Mouse (Mus musculus) thymus, postnatal 25 days (tissue): ENCODE data around the gene C87436.
"Not testable (repeated sequence)": the region's sequence is repeated elsewhere in the genome, so short reads cannot be mapped to it uniquely, and the experiment has no call there.

Experiments used
- DNase-seq: peaks from one replicate; pipeline ENCODE4 v3.0.0; 2022

The C87436 gene

GRCm38 (mm10) chr6:86487358-86488148 is 49.4 kb downstream of the C87436 start:
- DNase-seq = peak; percentile 87

DNA sequence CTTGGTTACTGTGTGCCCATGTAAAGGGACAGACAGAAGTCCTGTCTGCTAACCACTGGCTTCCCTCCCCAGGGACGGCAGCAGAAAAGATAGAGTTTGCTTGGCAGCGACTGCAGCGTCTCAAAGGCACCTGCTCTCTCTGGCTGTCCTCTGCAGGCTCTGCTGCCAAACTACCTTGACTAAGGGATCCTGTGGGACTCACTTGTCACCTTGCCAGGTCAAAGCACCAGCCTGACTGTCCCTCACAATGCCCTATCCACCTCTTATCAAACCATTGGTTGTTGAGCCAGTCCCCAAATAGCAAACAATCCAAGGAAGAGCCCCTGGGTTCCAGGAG is 49.9 kb downstream of the C87436 start:
- DNase-seq = no peak

DNA sequence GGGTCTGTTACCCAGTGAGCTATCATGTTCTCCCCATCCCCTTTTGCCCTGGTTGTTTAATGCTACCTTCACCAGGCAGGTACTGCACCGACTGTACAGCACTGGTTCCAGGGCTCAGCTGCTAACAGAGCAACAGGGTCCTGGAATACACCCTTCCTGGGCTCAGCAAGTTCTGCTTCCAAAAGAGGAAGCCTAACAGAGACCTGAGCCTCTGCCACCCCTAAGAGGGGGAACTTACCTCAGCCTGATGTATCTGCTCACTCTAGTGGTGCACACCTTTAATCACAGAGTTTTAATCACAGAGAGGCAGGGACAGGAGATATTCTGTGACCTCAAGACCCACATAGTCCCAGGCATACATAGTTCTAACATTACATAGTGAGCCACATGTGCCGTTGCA is 51.8 kb downstream of the C87436 start:
- DNase-seq = no peak

GRCm38 (mm10) chr6:86490413-86490812 is 52.2 kb downstream of the C87436 start:
- not testable (repeated sequence) for DNase-seq

DNA sequence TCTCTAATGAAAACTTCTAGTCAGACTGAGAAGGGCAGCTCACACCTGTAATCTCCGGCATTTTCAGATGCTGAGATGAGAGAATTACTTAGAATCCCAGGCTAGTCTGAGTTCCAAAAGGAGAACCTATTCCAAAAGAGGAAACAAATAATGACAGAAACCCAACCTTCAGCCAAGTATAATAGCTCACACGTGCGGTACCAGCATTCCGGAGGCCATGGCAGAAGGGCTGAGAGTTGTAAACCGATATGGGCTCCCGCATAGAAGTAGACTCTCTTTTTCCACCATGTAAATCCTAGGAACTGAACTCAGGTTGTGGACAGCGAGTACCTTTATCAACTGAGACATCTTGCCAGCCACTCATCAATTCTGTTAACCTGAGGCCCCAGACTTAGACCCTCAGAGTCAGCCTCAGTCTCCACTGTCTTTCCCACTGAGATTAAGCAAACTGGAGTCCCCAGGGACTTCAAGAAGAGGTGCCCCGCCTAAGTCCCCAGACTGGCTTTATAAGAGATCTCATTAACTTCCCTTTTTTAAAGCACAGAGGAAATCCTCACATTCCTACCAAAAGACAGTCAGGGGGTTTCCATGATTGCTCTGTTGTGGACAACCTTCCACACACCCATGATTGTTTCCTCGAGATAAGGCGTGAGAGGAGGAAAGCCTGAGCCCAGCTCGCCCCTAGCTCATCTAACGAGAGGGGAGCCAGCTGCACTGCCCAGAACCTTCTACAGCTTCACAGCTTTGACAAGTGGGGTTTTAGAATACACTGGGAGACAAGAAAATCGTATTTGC is 55.5 kb downstream of the C87436 start:
- no peak for DNase-seq

DNA sequence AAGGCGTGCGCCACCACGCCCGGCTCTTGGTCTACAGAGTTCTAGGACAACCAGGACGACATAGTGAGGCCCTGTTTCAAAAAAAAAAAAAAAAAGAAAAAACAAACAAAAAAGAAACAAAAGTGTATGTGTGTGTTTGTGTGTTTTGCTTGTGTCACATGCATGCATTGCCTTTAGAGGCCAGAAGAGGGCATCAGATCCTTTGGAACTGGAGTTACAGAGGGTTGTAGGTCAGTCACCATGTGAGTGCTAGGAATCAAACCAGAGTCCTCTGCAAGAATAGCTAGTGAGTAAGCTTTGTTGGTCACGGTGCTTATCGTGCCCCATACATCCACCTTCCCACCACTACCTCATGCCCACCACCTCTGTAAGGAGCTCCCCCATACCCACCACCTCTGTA is 56.6 kb downstream of the C87436 start:
- DNase-seq = no peak

GRCm38 (mm10) chr6:86495661-86496060 is 57.5 kb downstream of the C87436 start:
- no peak for DNase-seq

GRCm38 (mm10) chr6:86496127-86496526 is 58.0 kb downstream of the C87436 start:
- DNase-seq = no peak

DNA sequence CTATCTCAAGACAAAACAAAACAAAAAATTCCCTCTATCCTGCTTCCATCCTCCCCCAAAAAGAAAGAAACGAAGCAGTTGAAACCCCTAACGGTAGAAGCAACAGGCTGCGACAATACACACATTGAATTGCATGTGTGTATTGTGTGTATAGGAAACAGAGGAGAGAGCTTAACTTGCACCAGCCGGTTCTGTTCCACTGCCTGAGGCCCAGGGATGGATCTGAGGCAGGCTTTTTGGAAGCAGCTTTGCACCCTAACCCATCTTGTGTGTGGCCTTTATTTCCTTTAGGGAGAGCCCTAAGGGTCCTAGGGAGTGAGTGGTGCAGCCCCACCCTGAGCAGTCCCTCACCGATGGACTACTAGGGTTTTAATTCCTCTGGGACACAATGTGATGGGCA is 58.4 kb downstream of the C87436 start:
- no peak for DNase-seq

- no peak for DNase-seq
Measured at GRCm38 (mm10) chr6:86497071-86497815, 59.1 kb downstream of the C87436 start.

DNA sequence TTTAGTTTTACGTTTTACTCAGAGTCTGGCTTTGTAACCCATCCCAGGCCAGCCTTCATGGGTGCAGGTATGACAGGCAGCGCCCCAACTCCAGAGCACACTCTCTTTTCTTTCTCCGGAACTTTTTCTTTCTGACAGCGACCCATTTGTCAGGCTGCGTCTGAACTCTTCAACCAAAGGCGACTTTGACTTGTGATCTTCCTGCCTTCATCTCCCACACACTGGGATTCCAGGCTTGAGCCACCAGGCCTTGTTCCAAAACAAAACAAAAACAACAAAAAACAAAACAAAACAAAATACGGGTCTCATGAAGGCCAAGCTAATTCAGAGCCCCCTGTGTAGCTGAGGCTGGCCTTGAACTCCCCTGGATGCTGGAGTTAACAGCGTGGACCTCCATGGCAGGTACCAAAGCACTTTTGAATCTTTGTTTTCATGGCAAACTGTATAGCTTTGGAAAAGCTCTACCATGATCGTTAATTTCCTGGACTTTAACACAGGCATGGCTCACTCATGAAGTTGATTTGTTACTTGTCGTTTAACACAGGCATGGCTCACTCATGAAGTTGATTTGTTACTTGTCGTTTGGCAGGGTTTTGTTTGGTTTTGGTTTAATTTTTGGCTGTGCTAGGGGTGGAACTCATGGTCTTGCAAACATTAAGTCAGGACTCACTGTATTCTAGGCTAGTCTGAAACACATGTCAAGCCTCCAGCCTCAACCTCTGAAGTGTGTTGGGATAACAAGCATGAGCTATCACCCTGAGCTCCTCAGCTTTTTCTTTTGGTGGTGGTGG is 60.0 kb downstream of the C87436 start:
- DNase-seq = no peak

- DNase-seq = no peak
Measured at GRCm38 (mm10) chr6:86499571-86500109, 61.5 kb downstream of the C87436 start.

- no peak for DNase-seq
Measured at GRCm38 (mm10) chr6:86503513-86503912, 65.3 kb downstream of the C87436 start.

GRCm38 (mm10) chr6:86505671-86506070 is 67.5 kb downstream of the C87436 start:
- DNase-seq = no peak

GRCm38 (mm10) chr6:86506309-86506708 is 68.1 kb downstream of the C87436 start:
- no peak for DNase-seq

DNA sequence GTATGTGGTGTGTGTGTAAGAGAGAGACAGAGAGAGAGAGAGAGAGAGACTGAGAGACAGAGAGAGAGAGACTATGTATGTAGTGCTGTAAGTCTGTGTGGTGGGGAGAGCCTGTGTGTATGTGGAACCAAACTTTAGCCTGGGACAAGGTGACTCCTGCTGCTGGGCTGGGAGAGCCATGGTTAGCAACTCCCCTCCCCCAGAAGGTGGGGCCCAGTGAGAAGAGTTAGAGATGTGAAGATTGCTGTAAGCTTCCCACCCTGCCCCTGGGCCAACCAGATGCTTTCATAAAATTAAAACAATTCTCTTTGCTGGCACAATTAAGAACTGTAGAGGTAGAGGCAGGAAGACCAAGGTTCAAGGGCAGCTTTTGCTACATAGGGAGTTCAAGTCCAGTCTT is 68.9 kb downstream of the C87436 start:
- DNase-seq = no peak

DNA sequence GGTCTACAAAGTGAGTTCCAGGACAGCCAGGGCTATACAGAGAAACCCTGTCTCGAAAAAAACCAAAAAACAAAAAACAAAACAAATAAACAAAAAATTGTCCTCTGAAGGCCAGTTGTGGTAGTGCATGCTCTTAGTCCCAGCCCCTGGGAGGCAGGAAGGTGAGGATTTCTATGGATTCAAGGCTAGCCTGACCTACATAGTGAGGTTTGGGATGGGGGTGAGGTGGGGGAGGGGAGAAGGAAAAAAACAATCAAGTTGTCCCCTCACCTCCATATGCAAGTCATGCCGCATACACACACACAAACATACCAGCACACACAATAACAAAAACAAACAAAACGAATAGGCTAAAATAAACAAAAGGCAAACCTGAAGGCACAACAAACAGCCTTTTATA is 70.6 kb downstream of the C87436 start:
- DNase-seq = no peak

DNA sequence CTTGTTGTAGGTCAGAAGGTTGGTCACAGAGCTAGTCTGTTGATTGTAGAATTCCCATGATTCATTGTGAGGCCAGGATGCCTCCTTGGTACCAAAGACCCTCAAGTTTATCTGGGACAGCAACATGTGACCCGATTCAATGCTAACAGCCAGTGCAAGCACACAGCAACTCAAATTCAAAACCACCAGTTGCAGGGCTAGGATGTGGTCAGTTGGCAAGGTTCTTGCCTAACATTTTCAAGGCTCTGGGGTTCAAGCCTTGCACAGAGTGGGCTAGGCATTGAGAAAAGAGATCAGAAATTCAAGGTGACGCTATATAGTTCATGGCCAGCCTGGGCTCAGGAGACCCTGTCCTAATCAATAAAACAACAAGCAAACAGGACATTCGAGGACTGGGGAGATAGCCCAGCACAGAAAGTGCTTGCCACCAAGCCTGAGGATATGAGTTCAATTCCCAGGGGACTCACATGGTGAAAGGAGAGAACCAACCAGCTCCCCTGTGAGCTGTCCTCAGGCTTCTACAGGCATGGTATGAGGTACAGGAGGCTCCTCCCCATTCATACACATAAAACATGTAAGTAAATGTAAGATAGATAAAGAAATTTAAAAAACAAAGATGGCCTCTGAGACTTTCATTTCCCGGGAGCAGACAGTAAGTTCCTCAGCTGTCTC is 71.2 kb downstream of the C87436 start:
- no peak for DNase-seq

GRCm38 (mm10) chr6:86509866-86510200 is 71.7 kb downstream of the C87436 start:
- DNase-seq = no peak

- no peak for DNase-seq
Measured at GRCm38 (mm10) chr6:86510979-86511378, 72.8 kb downstream of the C87436 start.

GRCm38 (mm10) chr6:86513296-86513695 is 75.1 kb downstream of the C87436 start:
- DNase-seq = no peak

DNA sequence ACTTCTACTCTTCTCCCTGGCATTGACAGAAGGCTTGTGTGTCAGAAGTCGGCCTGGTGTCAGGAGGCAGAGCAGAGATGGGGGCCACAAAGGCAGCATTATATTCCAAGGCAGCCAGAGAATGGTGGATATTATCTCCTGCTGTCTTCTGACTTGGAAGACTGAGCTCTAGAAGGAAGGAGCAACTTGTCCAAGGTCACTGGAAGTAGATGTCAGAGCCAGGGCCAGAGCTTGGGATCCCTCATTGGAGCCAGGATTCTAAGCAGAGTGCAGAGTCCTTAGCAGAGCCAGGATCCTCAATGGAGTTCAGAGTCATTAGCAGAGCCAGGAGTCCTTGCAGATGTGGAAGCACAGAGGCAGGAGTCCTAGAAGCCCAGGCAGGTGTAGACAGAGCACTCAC is 77.8 kb downstream of the C87436 start:
- DNase-seq = no peak
